Mouse (Mus musculus) liver, embryonic 11.5 days (tissue): ENCODE data around the gene Ptgis. TPM values are rescaled to one million over a fixed set of nuclear protein-coding genes. Genes with fewer than 3 reads are reported as not detected.

ENCODE experiments used
- ATAC-seq: fragments of 200-750 bp; cut with Nextera tagmentation; replicated peaks from 2 replicates; pipeline ENCODE4 v1.8.0; 2017; ENCODE audit warnings: moderate number of reproducible peaks, mild to moderate bottlenecking, moderate TSS enrichment, moderate library complexity; ENCODE audit not compliant: low FRiP score
- DNase-seq: peaks from one replicate; pipeline ENCODE4 v3.0.0-alpha.2; 2017; ENCODE audit warnings: low spot score
- H3K27ac ChIP-seq: fragments of 300-500 bp; sonication (generic); 2 replicates; pipeline ENCODE4 v1.5.1; 2014; ENCODE audit warnings: mild to moderate bottlenecking, low read depth, low read length, control low read depth
- H3K27me3 ChIP-seq: fragments of 300-500 bp; sonication (generic); replicated peaks from 2 replicates; pipeline ENCODE4 v1.6.1; 2014; ENCODE audit warnings: low read length, mixed read lengths; ENCODE audit not compliant: control insufficient read depth, insufficient read depth
- H3K36me3 ChIP-seq: fragments of 300-500 bp; sonication (generic); 2 replicates; pipeline ENCODE4 v1.6.1; 2014; ENCODE audit warnings: mild to moderate bottlenecking, low read length, moderate library complexity, mixed read lengths; ENCODE audit not compliant: control insufficient read depth, insufficient read depth
- H3K4me1 ChIP-seq: fragments of 300-500 bp; sonication (generic); replicated peaks from 2 replicates; pipeline ENCODE4 v1.6.1; 2014; ENCODE audit warnings: low read length, mixed read lengths; ENCODE audit not compliant: control insufficient read depth, insufficient read depth
- H3K4me2 ChIP-seq: fragments of 300-500 bp; sonication (generic); 2 replicates; pipeline ENCODE4 v1.6.1; 2014; ENCODE audit warnings: mild to moderate bottlenecking, control low read depth, moderate library complexity
- H3K4me3 ChIP-seq: fragments of 300-500 bp; sonication (generic); 2 replicates; pipeline ENCODE4 v1.5.1; 2014; ENCODE audit warnings: low read depth, low read length, control low read depth
- H3K9ac ChIP-seq: fragments of 300-500 bp; sonication (generic); 2 replicates; pipeline ENCODE4 v1.6.1; 2014; ENCODE audit warnings: low read depth, low read length, control low read depth
- H3K9me3 ChIP-seq: fragments of 300-500 bp; sonication (generic); 2 replicates; pipeline ENCODE4 v1.6.1; 2016; ENCODE audit warnings: low read length, inconsistent platforms, mixed read lengths; ENCODE audit not compliant: control insufficient read depth
- WGBS: fragments of 180-500 bp; shearing (Covaris S2); extraction: QIAGEN DNeasy Blood & Tissue Kit; methylation state at CpG from one replicate; pipeline ENCODE4 v1.1.7; 2014; 5-methylcytosine and 5-hydroxymethylcytosine counted together
- polyA plus RNA-seq: library from polyadenylated mRNA; unstranded; fragments of >200 nt; fragmentation: Nextera tagmentation; extraction: Ambion mirVana; gene quantifications from 2 replicates; pipeline ENCODE4 v1.2.1, GENCODE M21; 2014

Gene Ptgis
- polyA plus RNA-seq, 1 experiment from 2014 or later, result 7.7 TPM

DNA sequence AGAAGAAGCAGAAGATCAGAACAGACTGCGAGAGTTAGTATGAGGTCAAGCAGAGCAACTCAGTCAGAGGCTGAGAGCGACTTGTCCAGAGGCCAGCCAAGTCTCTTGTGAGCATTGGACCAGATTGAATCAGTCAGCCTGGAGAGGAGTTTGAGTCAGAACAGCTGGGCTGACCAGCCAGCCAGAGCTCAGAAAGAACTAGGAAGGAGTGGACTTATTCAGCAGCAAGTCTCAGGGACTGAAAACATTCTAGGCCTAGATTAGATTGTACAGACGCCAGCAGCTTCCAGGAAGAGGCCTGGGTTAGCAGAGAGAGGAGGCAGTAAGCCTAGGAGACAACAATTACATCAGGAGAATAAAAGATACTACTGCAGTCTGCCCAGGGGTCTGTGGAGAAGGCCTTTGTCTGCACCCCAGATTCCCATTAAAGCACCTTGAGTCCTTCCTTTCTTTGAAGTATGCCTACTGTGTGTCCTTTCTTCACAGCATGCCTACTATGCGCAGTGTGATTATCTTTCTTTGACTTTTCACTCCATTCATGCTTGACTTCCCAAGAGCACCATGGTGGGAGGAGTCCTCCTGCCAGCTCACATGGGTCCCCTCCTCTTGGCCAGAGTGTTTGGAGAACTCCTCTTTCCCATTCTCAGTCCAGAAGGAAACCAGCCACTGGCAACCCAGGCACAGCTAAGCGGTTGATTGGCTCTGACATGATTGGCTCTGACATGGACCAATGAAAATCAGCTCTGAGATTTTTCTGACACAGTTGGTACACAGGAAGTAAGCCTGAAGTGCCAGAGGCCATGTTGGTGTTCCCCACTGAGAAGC lies 67.1 kb downstream of the Ptgis start:
- Histone ChIP-seq H3K36me3 (no peaks in the 10 kb centered on the region), H3K27ac (no peak overlapping the region), H3K9ac (no peak overlapping the region), H3K9me3 (no peaks in the 10 kb centered on the region), H3K4me2 (no peak overlapping the region), H3K27me3 (no peaks in the 10 kb centered on the region), H3K4me1 (no peaks in the 10 kb centered on the region), H3K4me3 (no peak overlapping the region)
- no peak for DNase-seq
- 69% methylated on average over 5 of the region's 5 CpGs for WGBS
- no peak for ATAC-seq

DNA sequence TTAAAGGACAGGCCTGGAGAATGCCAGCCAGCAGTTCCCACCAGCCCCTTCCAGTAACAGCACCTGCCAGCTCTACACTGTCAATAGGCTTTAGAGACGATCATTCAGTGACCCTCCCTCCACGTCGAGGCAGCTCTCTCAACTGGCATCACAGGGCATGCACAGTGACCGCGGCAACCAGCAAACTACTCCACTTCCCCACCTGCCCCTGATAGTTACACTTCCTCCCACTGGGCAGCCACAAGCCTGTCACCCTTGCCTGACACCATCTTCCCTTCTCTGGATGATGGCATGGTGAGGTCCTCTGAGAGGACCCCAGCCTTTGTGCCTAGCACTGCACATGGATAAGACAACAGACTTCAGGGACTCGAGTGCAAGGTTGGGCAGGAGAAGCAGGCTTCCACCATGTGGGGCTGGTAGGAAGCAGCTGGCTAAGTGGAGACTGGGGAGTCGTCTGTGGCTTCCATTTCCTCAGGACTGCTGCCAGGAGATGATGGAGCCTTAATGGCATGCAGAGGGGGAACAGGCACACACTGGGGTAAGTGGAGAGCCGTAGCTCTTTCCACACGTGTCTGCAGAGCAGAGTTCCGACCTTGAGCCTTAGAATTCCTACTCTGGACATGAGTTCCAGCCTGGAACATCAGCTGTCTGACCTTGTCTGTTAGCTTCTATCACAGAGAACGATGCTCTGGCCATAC lies 72.7 kb downstream of the Ptgis start:
- DNase-seq, result no peak
- H3K27ac ChIP-seq, result no peak overlapping the region

DNA sequence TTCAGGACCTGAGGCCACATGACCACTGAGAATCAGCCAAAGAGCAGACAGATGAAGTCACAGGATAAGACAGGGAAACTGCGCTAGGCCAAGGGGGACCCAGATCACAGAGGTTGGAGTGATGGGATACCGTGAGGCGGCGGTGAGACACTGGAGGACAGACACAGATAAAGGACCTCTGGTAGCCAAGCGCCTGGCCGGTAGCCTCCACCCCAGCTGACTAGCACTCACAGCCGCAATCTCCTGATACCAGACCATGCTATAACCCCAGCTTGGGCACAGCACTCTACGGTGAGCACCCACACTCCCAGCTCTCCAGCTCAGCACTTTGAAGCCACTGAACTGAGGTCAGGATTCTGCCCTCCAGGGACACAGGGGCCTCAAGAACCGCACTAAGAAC lies 76.8 kb downstream of the Ptgis start:
- no peak overlapping the region for H3K4me2 ChIP-seq
- no peaks in the 10 kb centered on the region for H3K36me3 ChIP-seq
- ATAC-seq, result no peak
- no peaks in the 10 kb centered on the region for H3K9me3 ChIP-seq
- no peaks in the 10 kb centered on the region for H3K4me1 ChIP-seq
- no peak overlapping the region for H3K27ac ChIP-seq
- no peaks in the 10 kb centered on the region; the same call in 1 of the 2 replicates for H3K27me3 ChIP-seq
- no peak overlapping the region for H3K4me3 ChIP-seq
- H3K9ac ChIP-seq, result no peak overlapping the region
- DNase-seq, result no peak
- 74% methylated on average over 9 of the region's 9 CpGs for WGBS

More for the DNA sequence above, 72.7 kb downstream of the Ptgis start:
- no peaks in the 10 kb centered on the region for H3K36me3 ChIP-seq
- no peak overlapping the region for H3K4me2 ChIP-seq
- H3K9me3 ChIP-seq, result no peaks in the 10 kb centered on the region
- WGBS, result 48% methylated on average over 11 of the region's 11 CpGs
- no peaks in the 10 kb centered on the region for H3K4me1 ChIP-seq
- H3K4me3 ChIP-seq, result no peak overlapping the region
- H3K9ac ChIP-seq, result no peak overlapping the region
- H3K27me3 ChIP-seq, result no peaks in the 10 kb centered on the region; the same call in 1 of the 2 replicates
- ATAC-seq, result no peak

DNA sequence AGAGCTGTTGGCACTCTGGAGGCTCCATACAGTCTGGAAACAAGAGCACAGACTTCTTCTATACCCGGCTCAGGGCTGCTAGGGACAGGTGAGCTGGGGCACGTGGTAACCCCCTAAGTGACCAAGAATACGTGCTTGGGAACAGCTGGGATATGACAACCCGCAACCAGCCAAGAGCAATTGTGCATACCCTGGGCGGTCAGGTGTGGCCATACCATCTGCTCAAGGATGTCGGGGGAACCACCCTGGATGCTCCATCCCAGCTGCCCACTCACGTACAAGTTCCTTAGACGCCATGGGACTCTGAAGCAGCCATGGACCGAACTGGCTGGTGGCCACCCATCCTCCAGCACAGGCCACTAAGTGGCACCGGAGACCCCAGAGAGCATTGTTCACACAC lies 77.3 kb downstream of the Ptgis start:
- WGBS, result 88% methylated on average over 10 of the region's 10 CpGs

DNA sequence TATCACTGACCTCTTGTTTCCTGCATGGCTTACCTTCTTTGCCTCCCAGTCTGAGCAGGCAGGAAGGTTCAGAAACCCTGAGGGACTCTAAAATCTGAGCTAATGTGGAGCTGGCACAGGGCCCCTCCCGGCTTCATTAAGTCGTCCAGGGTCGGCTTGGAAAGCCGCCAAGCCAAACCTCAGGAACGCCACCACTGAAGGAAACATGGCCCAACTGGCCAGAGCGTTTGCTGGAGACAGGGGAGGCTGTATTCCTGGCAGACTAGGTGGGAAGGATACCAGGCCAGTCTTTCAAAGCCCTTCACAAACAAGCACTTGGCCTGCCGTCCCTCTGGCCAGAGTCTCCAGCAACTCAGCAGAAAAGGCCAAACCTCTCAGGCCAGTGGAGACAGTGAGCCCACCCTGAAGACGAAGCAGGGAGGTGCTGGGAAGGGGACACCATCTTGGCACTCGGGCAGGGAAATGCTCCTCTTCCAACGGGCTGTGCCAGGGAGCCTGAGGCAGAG lies 77.8 kb downstream of the Ptgis start:
- no peak for DNase-seq
- Histone ChIP-seq H3K4me2 (no peak overlapping the region), H3K27ac (no peak overlapping the region), H3K9ac (no peak overlapping the region), H3K27me3 (no peaks in the 10 kb centered on the region), H3K9me3 (no peaks in the 10 kb centered on the region), H3K36me3 (no peaks in the 10 kb centered on the region), H3K4me3 (no peak overlapping the region), H3K4me1 (no peaks in the 10 kb centered on the region)
- no peak for ATAC-seq
- 79% methylated on average over 10 of the region's 10 CpGs for WGBS

More for the DNA sequence above, 77.3 kb downstream of the Ptgis start:
- Histone ChIP-seq H3K27me3 (no peaks in the 10 kb centered on the region; the same call in 1 of the 2 replicates), H3K36me3 (no peaks in the 10 kb centered on the region), H3K27ac (no peak overlapping the region), H3K4me1 (no peaks in the 10 kb centered on the region), H3K4me3 (no peak overlapping the region), H3K9me3 (no peaks in the 10 kb centered on the region), H3K9ac (no peak overlapping the region), H3K4me2 (no peak overlapping the region)
- no peak for ATAC-seq
- DNase-seq, result no peak

DNA sequence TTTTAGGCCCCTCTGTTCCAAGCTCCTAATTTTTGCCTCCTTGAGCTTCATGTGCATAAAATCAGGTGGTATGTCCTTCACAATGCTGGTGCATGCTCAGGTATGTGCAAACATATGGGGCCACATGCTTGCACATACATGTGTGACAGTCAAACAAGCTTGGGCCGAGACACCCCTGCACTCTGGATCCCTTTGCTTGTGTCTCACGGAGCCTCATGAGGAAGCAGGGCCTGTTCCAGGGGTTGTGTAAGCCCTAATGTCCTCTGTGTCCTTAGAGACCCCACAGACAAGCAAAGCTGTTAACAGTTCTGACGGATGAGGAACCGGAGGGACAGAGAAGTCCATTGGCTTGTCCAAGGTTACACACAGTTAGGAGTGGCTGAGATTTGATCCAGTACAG lies 80.7 kb downstream of the Ptgis start:
- no peak overlapping the region for H3K4me3 ChIP-seq
- DNase-seq, result no peak
- H3K27me3 ChIP-seq, result 0 out of 2 replicates have a peak, but pooled peaks cover 5% of the 10 kb centered on the region
- H3K9ac ChIP-seq, result no peak overlapping the region
- H3K27ac ChIP-seq, result no peak overlapping the region
- 87% methylated on average over 4 of the region's 4 CpGs for WGBS
- H3K9me3 ChIP-seq, result no peaks in the 10 kb centered on the region
- no peaks in the 10 kb centered on the region for H3K36me3 ChIP-seq
- no peaks in the 10 kb centered on the region for H3K4me1 ChIP-seq
- ATAC-seq, result no peak
- H3K4me2 ChIP-seq, result no peak overlapping the region

DNA sequence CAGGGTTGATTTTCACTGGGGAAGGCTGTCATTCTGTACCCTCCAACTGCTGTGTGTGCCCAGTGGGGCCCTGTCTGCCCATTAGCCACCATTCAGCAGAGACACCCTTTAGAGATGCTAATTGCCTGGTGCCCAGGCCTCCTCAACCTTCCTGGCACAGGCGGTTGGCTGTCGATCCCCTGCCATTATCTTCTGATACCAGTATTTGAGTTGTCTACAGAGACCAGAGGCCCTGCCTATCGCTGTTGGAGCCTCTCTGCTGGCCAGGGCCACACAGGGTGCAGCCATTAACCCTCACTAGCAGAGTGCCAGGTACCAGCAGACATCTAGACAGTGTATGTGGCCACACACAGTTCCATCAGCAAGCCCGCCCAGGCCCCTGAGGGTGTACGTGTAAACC lies 81.6 kb downstream of the Ptgis start:
- no peak for DNase-seq
- Histone ChIP-seq H3K9me3 (no peaks in the 10 kb centered on the region), H3K27me3 (0 out of 2 replicates have a peak, but pooled peaks cover 5% of the 10 kb centered on the region), H3K9ac (no peak overlapping the region), H3K4me1 (no peaks in the 10 kb centered on the region), H3K4me2 (no peak overlapping the region), H3K36me3 (no peaks in the 10 kb centered on the region), H3K4me3 (no peak overlapping the region), H3K27ac (no peak overlapping the region)
- no peak for ATAC-seq
- WGBS, result 75% methylated on average over 5 of the region's 5 CpGs

DNA sequence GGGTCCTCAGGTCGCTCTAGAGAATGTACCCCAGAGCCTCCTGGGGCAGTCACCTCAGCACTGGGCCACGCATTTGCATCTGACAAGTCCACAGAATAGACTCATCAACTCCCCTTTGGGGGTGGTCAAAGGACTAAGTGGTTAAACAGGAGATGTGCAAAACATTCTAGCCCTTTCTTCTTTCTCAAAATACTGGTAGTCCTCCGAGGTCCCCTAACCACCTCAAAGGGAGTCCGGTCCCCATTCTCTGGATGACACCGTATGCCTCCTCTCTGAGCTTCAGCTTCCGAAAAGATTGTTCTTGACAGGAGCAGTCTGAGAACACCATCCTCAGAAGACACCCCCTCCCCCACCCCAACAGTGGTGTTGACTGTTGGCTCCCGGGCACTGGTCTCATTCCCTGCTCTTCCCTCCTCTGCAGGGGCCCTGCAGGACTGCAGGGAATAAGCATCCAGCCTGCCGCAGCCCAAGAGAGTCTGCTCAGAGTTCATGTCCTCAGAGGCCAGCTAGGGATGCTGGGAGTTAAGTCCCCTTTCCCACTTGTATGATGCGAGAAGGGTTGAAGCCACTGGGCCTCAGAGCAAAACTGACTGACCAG lies 84.2 kb downstream of the Ptgis start:
- Histone ChIP-seq H3K27ac (no peak overlapping the region), H3K36me3 (no peaks in the 10 kb centered on the region), H3K4me3 (no peak overlapping the region), H3K9me3 (no peaks in the 10 kb centered on the region), H3K4me2 (no peak overlapping the region), H3K27me3 (peaks cover 5% of the 10 kb centered on the region; the same call in 1 of the 2 replicates), H3K9ac (no peak overlapping the region), H3K4me1 (no peaks in the 10 kb centered on the region)
- ATAC-seq, result no peak
- WGBS, result 40% methylated on average over 9 of the region's 9 CpGs
- no peak for DNase-seq
